Mouse (Mus musculus) brain, embryonic 14.5 days (tissue): Measurements from ENCODE around the gene Ifnl3.

Experiments used
- CTCF ChIP-seq: fragments of 200-500 bp; IDR thresholded peaks from 2 replicates; pipeline ENCODE4 v1.5.1; 2012; ENCODE audit warnings: inconsistent platforms, mild to moderate bottlenecking, moderate library complexity, borderline replicate concordance; ENCODE audit not compliant: insufficient read depth, insufficient read length; ENCODE audit errors: extremely low read depth
- POLR2A ChIP-seq: fragments of 200-500 bp; IDR thresholded peaks from 2 replicates; pipeline ENCODE4 v1.6.1; 2012; ENCODE audit warnings: mild to moderate bottlenecking, inconsistent platforms, borderline replicate concordance; ENCODE audit not compliant: poor library complexity, insufficient read depth, insufficient read length, severe bottlenecking; ENCODE audit errors: extremely low read depth

GRCm38 (mm10) chr7:28490410-28490809 lies 32.2 kb upstream of the Ifnl3 start:
- TF ChIP-seq CTCF (peak; percentile 46; the same call in 1 of the 2 replicates), POLR2A (no peak)
